Mouse (Mus musculus): ENCODE data around the gene Utp18.

DNA sequence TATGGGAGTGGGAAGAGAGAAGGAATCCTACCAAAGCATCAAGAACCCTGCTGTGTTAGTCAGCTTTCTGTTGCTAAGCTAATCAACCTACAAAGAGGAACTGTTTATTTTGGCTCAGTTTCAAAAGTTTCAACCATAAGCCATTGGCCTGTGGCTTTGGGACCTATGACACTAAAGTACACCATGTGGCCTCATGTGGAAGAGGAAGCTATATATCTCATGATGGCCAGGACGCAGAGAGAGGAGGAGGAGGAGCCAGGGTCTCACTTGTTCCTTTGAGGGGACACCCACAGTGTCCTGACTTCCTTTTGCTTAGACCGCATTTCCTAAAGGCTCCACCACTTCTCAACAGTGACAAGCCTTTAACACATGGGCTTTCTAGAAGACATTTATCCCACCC lies 64.0 kb downstream of the Utp18 start:
- TF ChIP-seq GATA1 (IDR thresholded peaks at IDR 0.05; ENCODE audit: borderline replicate concordance, low read length) = no peak
- TF ChIP-seq FLI1 (IDR thresholded peaks at IDR 0.05; ENCODE audit: low read length) = no peak
